Mouse (Mus musculus): Measurements from ENCODE around the gene Pla2g10.
A peak's percentile ranks its signal among the peaks of the same experiment; 100 is the strongest.
"Not testable (repeated sequence)": the region's sequence is repeated elsewhere in the genome, so short reads cannot be mapped to it uniquely, and the experiment has no call there.

Pla2g10 gene

GRCm38 (mm10) chr16:13730285-13731255 lies at the start of gene Pla2g10:
Gene Pla2g10, minus strand, starts transcription at chr16:13730983.
- DNase-seq (ENCODE audit: low spot score in 2 of 2): no peak

DNA sequence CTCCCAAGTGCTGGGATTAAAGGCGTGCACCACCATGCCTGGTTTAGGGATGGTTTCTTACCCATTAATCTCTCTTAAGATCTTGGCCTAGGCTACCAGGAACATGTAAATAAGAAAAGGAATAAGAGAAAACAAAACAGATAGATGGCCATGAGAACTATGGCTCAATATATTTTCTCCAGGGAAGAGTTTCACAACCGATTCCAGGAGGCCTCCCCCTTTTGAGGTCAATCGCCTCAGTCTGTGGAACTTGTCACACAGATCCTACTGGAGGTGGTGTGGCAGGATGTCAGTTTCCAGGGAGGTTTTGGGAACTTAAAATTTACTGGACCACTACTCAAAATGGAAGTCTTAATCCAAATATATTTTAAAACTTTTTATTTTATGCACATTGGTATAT lies 43.9 kb upstream of the Pla2g10 start:
- DNase-seq (ENCODE audit: low spot score in 2 of 2): not testable (repeated sequence)

GRCm38 (mm10) chr16:13774011-13774410 lies 43.2 kb upstream of the Pla2g10 start:
- DNase-seq (ENCODE audit: low spot score in 2 of 2): not testable (repeated sequence)

GRCm38 (mm10) chr16:13772051-13772450 lies 41.3 kb upstream of the Pla2g10 start:
- not testable (repeated sequence) for DNase-seq (ENCODE audit: low spot score in 2 of 2)

GRCm38 (mm10) chr16:13771603-13772002 lies 40.8 kb upstream of the Pla2g10 start:
- not testable (repeated sequence) for DNase-seq (ENCODE audit: low spot score in 2 of 2)

DNA sequence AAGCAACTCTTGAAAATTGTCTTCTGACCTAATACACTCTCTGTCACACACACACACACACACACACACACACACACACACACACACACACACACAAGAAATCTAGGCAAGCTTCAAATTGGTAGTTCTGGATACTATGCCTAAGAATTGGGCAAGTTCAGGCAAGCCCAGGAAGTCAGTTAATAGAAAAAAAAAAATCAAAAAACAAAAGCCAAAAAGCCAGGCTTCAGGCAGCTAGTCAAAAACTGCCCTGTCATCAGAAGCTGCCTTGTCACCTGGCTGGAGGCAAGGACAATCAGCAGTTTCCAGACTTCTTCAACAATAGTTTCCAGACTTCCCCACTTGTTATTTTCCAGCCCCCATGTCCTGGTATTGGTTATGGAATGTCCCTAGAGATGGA lies 35.6 kb upstream of the Pla2g10 start:
- no peak for DNase-seq (ENCODE audit: low spot score in 2 of 2)

DNA sequence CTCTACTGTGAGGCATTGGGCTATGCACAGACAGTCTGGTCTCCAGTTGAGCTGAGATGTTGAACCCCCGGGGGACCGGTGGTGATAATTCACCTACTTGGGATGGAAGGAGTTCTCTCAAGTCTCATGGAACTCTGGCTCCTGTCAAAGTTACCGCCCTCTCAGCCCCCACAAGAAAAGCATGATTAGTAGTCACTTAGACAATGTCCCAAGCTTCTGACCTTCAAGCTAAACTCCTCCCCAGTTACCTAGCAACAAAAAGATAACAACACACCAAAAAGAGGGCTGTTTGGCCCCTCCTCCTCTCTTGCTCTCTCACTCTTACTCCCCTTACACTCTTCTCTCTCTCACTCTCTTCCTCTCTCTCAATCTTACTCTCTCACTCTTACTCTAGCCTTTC lies 33.7 kb upstream of the Pla2g10 start:
- DNase-seq (ENCODE audit: low spot score in 2 of 2): no peak

DNA sequence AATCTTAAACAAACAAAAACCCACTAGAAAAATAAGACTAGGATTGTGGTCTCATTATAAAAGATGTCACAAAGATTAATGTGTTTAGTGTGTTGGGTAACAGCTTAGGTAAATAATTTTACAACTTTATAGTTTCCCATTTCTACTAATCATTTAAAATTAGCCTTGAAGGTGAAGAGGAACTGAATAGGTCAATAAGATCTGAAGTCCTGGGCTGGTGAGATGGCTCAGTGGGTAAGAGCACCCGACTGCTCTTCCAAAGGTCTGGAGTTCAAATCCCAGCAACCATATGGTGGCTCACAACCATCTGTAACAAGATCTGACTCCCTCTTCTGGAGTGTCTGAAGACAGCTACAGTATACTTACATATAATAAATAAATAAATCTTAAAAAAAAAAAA lies 32.0 kb upstream of the Pla2g10 start:
- DNase-seq (ENCODE audit: low spot score in 2 of 2): not testable (repeated sequence)

- DNase-seq (ENCODE audit: low spot score in 2 of 2): no peak
These were observed 27.0 kb upstream of the Pla2g10 start for GRCm38 (mm10) chr16:13757823-13758222.

DNA sequence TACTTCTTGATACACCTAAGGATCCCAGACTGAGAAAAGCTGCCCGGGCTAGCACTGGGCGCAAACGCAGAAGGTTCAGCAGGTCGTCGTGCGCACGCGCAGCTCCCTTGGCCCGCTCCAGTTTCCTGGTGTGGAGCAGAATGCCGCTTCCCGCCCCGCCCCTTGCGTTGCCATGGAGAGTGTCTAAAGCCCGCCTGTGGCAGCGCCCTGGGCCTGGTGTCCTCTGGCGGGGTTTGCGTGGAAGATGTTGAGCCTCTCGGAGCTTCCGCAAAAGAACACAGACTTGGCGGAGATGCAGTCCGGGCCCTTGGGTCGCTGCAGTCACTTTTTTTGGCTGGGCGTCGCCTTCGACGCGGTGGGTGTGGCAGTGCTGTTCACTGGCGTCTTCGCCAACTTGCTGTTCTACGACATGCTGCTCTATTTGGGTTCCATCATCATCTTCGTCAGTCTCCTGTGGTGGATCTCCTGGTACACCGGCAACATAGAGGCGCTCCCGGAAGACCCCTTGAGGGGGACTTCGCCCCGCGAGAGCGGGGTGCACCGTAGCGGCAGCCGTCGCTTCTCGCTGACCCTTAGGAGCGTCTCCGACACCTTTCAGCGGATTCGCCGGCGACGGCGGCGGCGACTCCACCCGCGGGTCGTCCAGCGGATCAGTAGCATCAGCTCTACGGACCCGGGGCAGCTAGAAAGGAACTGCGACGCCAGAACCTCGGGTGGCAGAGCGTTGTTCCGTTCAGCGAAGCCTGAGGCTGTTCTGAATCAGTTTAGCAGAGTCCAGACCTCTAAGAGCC lies 23.8 kb upstream of the Pla2g10 start:
- DNase-seq (ENCODE audit: low spot score in 2 of 2): peak; percentile 82 to 83

GRCm38 (mm10) chr16:13753986-13754385 lies 23.2 kb upstream of the Pla2g10 start:
- no peak for DNase-seq (ENCODE audit: low spot score in 2 of 2)

DNA sequence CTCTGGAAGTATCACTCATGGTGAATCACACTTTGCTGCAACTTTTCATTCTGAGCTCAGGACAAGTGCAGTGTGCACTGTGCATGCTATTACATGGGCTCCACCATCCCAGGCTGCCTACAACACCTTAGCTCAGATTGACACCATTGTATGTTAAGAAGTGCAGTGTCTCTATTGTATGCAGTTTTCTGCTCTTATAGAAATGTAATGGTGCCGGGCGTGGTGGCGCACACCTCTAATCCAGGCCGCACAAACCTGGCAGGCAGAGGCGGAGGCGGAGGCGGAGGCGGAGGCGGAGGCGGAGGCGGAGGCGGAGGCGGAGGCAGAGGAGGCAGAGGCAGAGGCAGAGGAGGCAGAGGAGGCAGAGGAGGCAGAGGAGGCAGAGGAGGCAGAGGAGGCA lies 19.8 kb upstream of the Pla2g10 start:
- no peak for DNase-seq (ENCODE audit: low spot score in 2 of 2)

DNA sequence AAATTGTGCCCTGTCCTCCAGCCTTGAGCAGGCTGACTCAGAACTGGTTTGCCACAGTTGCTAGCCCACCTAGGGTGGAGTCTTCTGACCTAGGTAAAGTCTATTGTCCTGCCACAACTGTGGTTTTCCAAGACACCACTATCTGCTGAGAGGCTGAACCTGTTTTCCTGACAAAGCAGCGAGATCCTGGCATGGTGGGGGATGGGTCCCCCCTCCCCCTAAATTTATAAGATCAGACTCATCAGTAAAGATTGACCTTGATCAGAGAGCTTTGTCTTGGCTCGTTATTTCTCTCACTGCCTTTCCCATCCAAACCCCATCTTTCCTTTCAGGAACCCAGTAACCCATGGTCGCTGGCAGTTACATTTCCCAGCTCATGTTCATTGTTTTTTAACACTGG lies 19.2 kb upstream of the Pla2g10 start:
- DNase-seq (ENCODE audit: low spot score in 2 of 2): no peak

DNA sequence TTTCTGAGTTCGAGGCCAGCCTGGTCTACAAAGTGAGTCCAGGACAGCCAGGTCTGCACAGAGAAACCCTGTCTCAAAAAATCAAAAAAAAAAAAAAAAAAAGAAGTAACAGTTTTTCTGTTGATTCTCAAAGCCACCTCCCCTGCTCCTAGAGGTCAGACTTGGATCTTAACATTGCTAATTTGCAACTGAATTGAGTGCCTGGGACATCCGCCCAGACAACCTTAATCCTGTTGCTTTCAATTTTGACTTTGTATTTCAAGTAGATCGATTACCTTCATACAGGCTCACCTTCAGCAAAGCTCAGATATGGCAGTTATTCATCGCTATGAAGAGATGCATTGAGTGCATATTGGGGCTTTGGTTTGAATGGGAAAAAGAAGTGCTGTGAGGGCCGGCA lies 18.5 kb upstream of the Pla2g10 start:
- DNase-seq (ENCODE audit: low spot score in 2 of 2): no peak

GRCm38 (mm10) chr16:13748813-13749212 lies 18.0 kb upstream of the Pla2g10 start:
- DNase-seq (ENCODE audit: low spot score in 2 of 2): not testable (repeated sequence)

GRCm38 (mm10) chr16:13748124-13748523 lies 17.3 kb upstream of the Pla2g10 start:
- DNase-seq (ENCODE audit: low spot score in 2 of 2): no peak

DNA sequence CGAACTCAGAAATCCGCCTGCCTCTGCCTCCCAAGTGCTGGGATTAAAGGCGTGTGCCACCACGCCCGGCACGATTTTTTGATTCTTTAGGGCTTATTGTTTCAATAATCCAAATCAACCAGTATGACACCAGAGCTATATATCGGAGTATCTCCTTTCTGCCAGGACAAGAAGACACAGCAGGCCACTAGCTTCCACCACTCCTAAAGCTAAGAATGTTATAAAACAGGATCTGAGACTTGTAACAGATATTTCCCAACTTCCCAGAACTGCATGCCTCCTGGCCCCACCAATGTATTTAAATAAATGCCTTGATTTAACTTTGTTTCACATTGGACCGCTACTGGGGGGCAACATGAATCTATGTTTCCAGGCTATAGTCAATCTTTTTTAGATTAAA lies 16.9 kb upstream of the Pla2g10 start:
- DNase-seq (ENCODE audit: low spot score in 2 of 2): no peak

DNA sequence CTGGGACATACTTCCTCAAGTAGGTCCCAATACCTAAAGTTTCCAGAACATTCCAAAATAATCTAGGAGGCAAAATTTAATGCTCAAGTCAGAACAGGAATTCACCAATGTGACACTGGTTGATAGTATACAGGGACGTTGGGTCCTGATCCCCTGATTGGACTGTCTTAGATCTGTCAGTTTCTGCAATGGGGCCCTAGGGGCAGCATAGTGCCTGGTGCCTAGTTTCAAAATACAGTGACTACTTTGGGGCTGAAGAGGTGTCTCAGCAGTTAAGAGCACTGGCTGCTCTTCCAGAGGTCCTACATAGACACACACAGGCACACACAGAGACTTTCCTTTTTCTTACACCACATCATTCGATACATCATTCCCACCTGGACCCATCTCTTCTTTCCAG lies 10.1 kb upstream of the Pla2g10 start:
- no peak for DNase-seq (ENCODE audit: low spot score in 2 of 2)

GRCm38 (mm10) chr16:13739044-13739443 lies 8.3 kb upstream of the Pla2g10 start:
- DNase-seq (ENCODE audit: low spot score in 2 of 2): not testable (repeated sequence)

- no peak for DNase-seq (ENCODE audit: low spot score in 2 of 2)
These were observed 5.2 kb upstream of the Pla2g10 start for GRCm38 (mm10) chr16:13735977-13736376.

DNA sequence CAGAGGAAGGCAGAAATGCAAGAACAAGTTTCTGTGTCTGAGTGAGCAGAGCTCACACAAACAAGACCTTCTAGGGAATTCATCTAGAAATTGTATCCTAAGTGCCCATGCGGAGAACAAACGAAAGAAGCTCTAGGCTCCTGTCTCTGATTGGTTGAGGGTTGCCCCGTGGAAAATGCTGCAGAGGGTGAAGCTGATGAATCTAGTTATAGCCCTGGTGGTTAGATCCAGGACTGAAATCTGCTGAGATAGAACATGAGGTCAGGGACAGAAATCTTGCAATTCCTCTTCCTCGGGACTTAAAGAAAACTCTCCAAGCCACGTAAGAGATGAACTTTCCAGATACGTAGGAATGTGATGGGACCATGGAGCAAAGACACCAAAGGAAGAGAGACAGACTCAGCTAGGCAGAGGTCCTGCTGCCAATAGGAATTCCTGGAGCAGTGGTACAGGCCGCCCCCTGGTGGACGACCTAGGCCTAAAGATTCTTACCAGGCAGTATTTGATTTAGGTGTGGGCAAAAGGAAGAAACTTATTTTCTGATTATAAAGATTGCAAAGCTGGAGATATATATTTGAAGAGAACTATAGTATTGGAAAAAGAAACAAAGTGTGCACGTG lies 2.8 kb upstream of the Pla2g10 start:
- peak; percentile 70 to 74 for DNase-seq (ENCODE audit: low spot score in 2 of 2)

- no peak for DNase-seq (ENCODE audit: low spot score in 2 of 2)
These were observed 2.0 kb upstream of the Pla2g10 start for GRCm38 (mm10) chr16:13732786-13733185.
